Mouse (Mus musculus): ENCODE measurements around the gene Slc7a12.

Gene Slc7a12

GRCm38 (mm10) chr3:14480397-14480796 lies at the start of gene Slc7a12:
TSS of gene Slc7a12 (plus strand) at chr3:14480697.
- DNase-seq, result no peak

- no peak for DNase-seq
Measured at GRCm38 (mm10) chr3:14432381-14432780, 48.1 kb upstream of the Slc7a12 start.

- no peak for DNase-seq
Measured at GRCm38 (mm10) chr3:14446015-14446414, 34.5 kb upstream of the Slc7a12 start.

- no peak for DNase-seq
Measured at GRCm38 (mm10) chr3:14446691-14447090, 33.8 kb upstream of the Slc7a12 start.

Measured in lung, postnatal 4 days (tissue).